Mouse (Mus musculus): ENCODE measurements around the gene Sema5a.

Gene Sema5a

GRCm38 (mm10) chr15:32432927-32433832 lies 188.6 kb downstream of the Sema5a start:
- in situ Hi-C loops (cut with MseI, MboI): no loop called here

- in situ Hi-C loops (cut with MseI, MboI): no loop called here
Measured at GRCm38 (mm10) chr15:32433833-32434155, 189.2 kb downstream of the Sema5a start.

GRCm38 (mm10) chr15:32434274-32434673 lies 189.7 kb downstream of the Sema5a start:
- in situ Hi-C loops (cut with MseI, MboI): no loop called here

GRCm38 (mm10) chr15:32437654-32438053 lies 193.0 kb downstream of the Sema5a start:
- in situ Hi-C loops (cut with MseI, MboI): loop anchor here in 1 of 2 experiments (5.0 kb wide), 1 partner anchor 190 kb away; no protein-coding TSS in a partner anchor

- in situ Hi-C loops (cut with MseI, MboI): loop anchor here in 1 of 2 experiments (10.0 kb wide), 1 partner anchor 198 kb away; the partner anchor contains the start of gene Sema5a
Measured at GRCm38 (mm10) chr15:32442745-32443144, 198.1 kb downstream of the Sema5a start.

GRCm38 (mm10) chr15:32447558-32448349 lies 203.1 kb downstream of the Sema5a start:
- in situ Hi-C loops (cut with MseI, MboI): loop anchor here in 1 of 2 experiments (10.0 kb wide), 1 partner anchor 203 kb away; the partner anchor contains the start of gene Sema5a

- in situ Hi-C loops (cut with MseI, MboI): no loop called here
Measured at GRCm38 (mm10) chr15:32459046-32459445, 214.4 kb downstream of the Sema5a start.

GRCm38 (mm10) chr15:32460238-32460637 lies 215.6 kb downstream of the Sema5a start:
- in situ Hi-C loops (cut with MseI, MboI): no loop called here

- in situ Hi-C loops (cut with MseI, MboI): no loop called here
Measured at GRCm38 (mm10) chr15:32471480-32472050, 227.0 kb downstream of the Sema5a start.

GRCm38 (mm10) chr15:32480747-32481146 lies 236.1 kb downstream of the Sema5a start:
- in situ Hi-C loops (cut with MseI, MboI): no loop called here

GRCm38 (mm10) chr15:32485064-32485964 lies 240.7 kb downstream of the Sema5a start:
- in situ Hi-C loops (cut with MseI, MboI): no loop called here

- in situ Hi-C loops (cut with MseI, MboI): no loop called here
Measured at GRCm38 (mm10) chr15:32487968-32488367, 243.4 kb downstream of the Sema5a start.

- in situ Hi-C loops (cut with MseI, MboI): no loop called here
Measured at GRCm38 (mm10) chr15:32494219-32494618, 249.6 kb downstream of the Sema5a start.

- in situ Hi-C loops (cut with MseI, MboI): no loop called here
Measured at GRCm38 (mm10) chr15:32494899-32495298, 250.3 kb downstream of the Sema5a start.

GRCm38 (mm10) chr15:32496880-32497279 lies 252.3 kb downstream of the Sema5a start:
- in situ Hi-C loops (cut with MseI, MboI): no loop called here

GRCm38 (mm10) chr15:32505941-32506340 lies 261.3 kb downstream of the Sema5a start:
- in situ Hi-C loops (cut with MseI, MboI): no loop called here

- in situ Hi-C loops (cut with MseI, MboI): no loop called here
Measured at GRCm38 (mm10) chr15:32508282-32508681, 263.7 kb downstream of the Sema5a start.

- in situ Hi-C loops (cut with MseI, MboI): no loop called here
Measured at GRCm38 (mm10) chr15:32514877-32515276, 270.3 kb downstream of the Sema5a start.

- in situ Hi-C loops (cut with MseI, MboI): no loop called here
Measured at GRCm38 (mm10) chr15:32517954-32518353, 273.3 kb downstream of the Sema5a start.

- in situ Hi-C loops (cut with MseI, MboI): no loop called here
Measured at GRCm38 (mm10) chr15:32532539-32532938, 287.9 kb downstream of the Sema5a start.

- in situ Hi-C loops (cut with MseI, MboI): no loop called here
Measured at GRCm38 (mm10) chr15:32533541-32534080, 289.0 kb downstream of the Sema5a start.

All from mouse trophoblast stem cell (cell line).